Mouse (Mus musculus) brain, embryonic 14.5 days (tissue): ENCODE measurements around the gene Atp5e.

Source experiments
- CTCF ChIP-seq: fragments of 200-500 bp; IDR thresholded peaks from 2 replicates; pipeline ENCODE4 v1.5.1; 2012; ENCODE audit warnings: inconsistent platforms, mild to moderate bottlenecking, moderate library complexity, borderline replicate concordance; ENCODE audit not compliant: insufficient read depth, insufficient read length; ENCODE audit errors: extremely low read depth
- POLR2A ChIP-seq: fragments of 200-500 bp; IDR thresholded peaks from 2 replicates; pipeline ENCODE4 v1.6.1; 2012; ENCODE audit warnings: mild to moderate bottlenecking, inconsistent platforms, borderline replicate concordance; ENCODE audit not compliant: poor library complexity, insufficient read depth, insufficient read length, severe bottlenecking; ENCODE audit errors: extremely low read depth

GRCm38 (mm10) chr2:174436076-174436701, 27.7 kb downstream of the Atp5e start:
- no peak for TF ChIP-seq POLR2A
- TF ChIP-seq CTCF, result no peak
